Mouse (Mus musculus) embryonic facial prominence, embryonic 14.5 days (tissue): ENCODE measurements around the gene Cdk15. TPM values are rescaled to one million over a fixed set of nuclear protein-coding genes. Genes with fewer than 3 reads are reported as not detected.

Experiments used
- ATAC-seq: fragments of 200-750 bp; cut with Nextera tagmentation; 2 replicates; pipeline ENCODE4 v1.8.0; 2017; ENCODE audit warnings: low read depth, moderate number of reproducible peaks, moderate TSS enrichment
- DNase-seq: peaks from one replicate; pipeline ENCODE4 v3.0.0-alpha.2; 2015; ENCODE audit warnings: low spot score
- H3K27ac ChIP-seq: fragments of 300-500 bp; sonication (generic); replicated peaks from 2 replicates; pipeline ENCODE4 v1.5.1; 2014; ENCODE audit warnings: low read depth, mild to moderate bottlenecking, low read length, moderate library complexity
- H3K27me3 ChIP-seq: fragments of 300-500 bp; sonication (generic); replicated peaks from 2 replicates; pipeline ENCODE4 v1.6.1; 2014; ENCODE audit warnings: low read length; ENCODE audit not compliant: control insufficient read depth, insufficient read depth
- H3K36me3 ChIP-seq: fragments of 300-500 bp; sonication (generic); 2 replicates; pipeline ENCODE4 v1.6.1; 2014; ENCODE audit warnings: low read length, mixed read lengths; ENCODE audit not compliant: control insufficient read depth, insufficient read depth
- H3K4me1 ChIP-seq: fragments of 300-500 bp; sonication (generic); 2 replicates; pipeline ENCODE4 v1.6.1; 2014; ENCODE audit warnings: antibody characterized with exemption, low read length; ENCODE audit not compliant: control insufficient read depth, insufficient read depth
- H3K4me2 ChIP-seq: fragments of 300-500 bp; sonication (generic); 2 replicates; pipeline ENCODE4 v1.6.1; 2014; ENCODE audit warnings: low read depth, mild to moderate bottlenecking, low read length, moderate library complexity, mixed read lengths
- H3K4me3 ChIP-seq: fragments of 300-500 bp; sonication (generic); 2 replicates; pipeline ENCODE4 v1.5.1; 2014; ENCODE audit warnings: low read depth, mild to moderate bottlenecking, low read length
- H3K9ac ChIP-seq: fragments of 300-500 bp; sonication (generic); 2 replicates; pipeline ENCODE4 v1.6.1; 2014; ENCODE audit warnings: low read depth, mild to moderate bottlenecking, low read length, moderate library complexity, mixed read lengths
- H3K9me3 ChIP-seq: fragments of 300-500 bp; sonication (generic); 2 replicates; pipeline ENCODE4 v1.6.1; 2016; ENCODE audit warnings: low read length; ENCODE audit not compliant: control insufficient read depth
- WGBS: fragments of 180-500 bp; shearing (Covaris S2); extraction: QIAGEN DNeasy Blood & Tissue Kit; methylation state at CpG from one replicate; pipeline ENCODE4 v1.1.7; 2014; 5-methylcytosine and 5-hydroxymethylcytosine counted together
- polyA plus RNA-seq: library from polyadenylated mRNA; unstranded; fragments of >200 nt; fragmentation: Nextera tagmentation; extraction: Ambion mirVana; gene quantifications from 2 replicates; pipeline ENCODE4 v1.2.1, GENCODE M21; 2014

Cdk15 gene
- polyA plus RNA-seq, 1 experiment from 2014 or later = 1.4 TPM

GRCm38 (mm10) chr1:59287733-59288132 is 31.0 kb downstream of the Cdk15 start:
- ATAC-seq (no peak), DNase-seq (peak; percentile 34)
- Histone ChIP-seq H3K4me3 (no peak overlapping the region), H3K27ac (0 out of 2 replicates have a peak overlapping the region, but pooled peaks have one; percentile 17), H3K9ac (no peak overlapping the region), H3K4me2 (no peak overlapping the region), H3K27me3 (no peaks in the 10 kb centered on the region), H3K36me3 (no peaks in the 10 kb centered on the region), H3K9me3 (no peaks in the 10 kb centered on the region), H3K4me1 (peaks cover 5% of the 10 kb centered on the region; the same call in 1 of the 2 replicates)
- 18% methylated on average over 8 of the region's 8 CpGs for whole genome bisulfite sequencing

GRCm38 (mm10) chr1:59291652-59292051 is 34.9 kb downstream of the Cdk15 start:
- Histone ChIP-seq H3K4me2 (no peak overlapping the region), H3K4me3 (no peak overlapping the region), H3K27ac (no peak overlapping the region), H3K36me3 (no peaks in the 10 kb centered on the region), H3K27me3 (no peaks in the 10 kb centered on the region), H3K9ac (no peak overlapping the region), H3K9me3 (no peaks in the 10 kb centered on the region), H3K4me1 (peaks cover 5% of the 10 kb centered on the region; the same call in 1 of the 2 replicates)
- DNase-seq = no peak
- no peak for ATAC-seq
- 21% methylated on average over 2 of the region's 2 CpGs for WGBS

- H3K27me3 ChIP-seq = no peaks in the 10 kb centered on the region
- peaks cover 9% of the 10 kb centered on the region for H3K4me1 ChIP-seq
- ATAC-seq (no peak), DNase-seq (no peak)
- H3K4me2 ChIP-seq = no peak overlapping the region
- no peaks in the 10 kb centered on the region for H3K36me3 ChIP-seq
- H3K4me3 ChIP-seq = no peak overlapping the region
- H3K27ac ChIP-seq = no peak overlapping the region
- no peak overlapping the region for H3K9ac ChIP-seq
- H3K9me3 ChIP-seq = no peaks in the 10 kb centered on the region
- WGBS = 72% methylated on average over 1 of the region's 1 CpGs
These were observed 39.1 kb downstream of the Cdk15 start for GRCm38 (mm10) chr1:59295769-59296168.

- H3K4me2 ChIP-seq = no peak overlapping the region
- DNase-seq = no peak
- no peaks in the 10 kb centered on the region for H3K36me3 ChIP-seq
- 76% methylated on average over 3 of the region's 3 CpGs for WGBS
- no peak for ATAC-seq
- no peak overlapping the region for H3K9ac ChIP-seq
- no peak overlapping the region for H3K27ac ChIP-seq
- no peaks in the 10 kb centered on the region for H3K27me3 ChIP-seq
- peaks cover 4% of the 10 kb centered on the region; the same call in 1 of the 2 replicates for H3K4me1 ChIP-seq
- no peaks in the 10 kb centered on the region for H3K9me3 ChIP-seq
- H3K4me3 ChIP-seq = no peak overlapping the region
These were observed 40.5 kb downstream of the Cdk15 start for GRCm38 (mm10) chr1:59297167-59297566.

- H3K9me3 ChIP-seq = no peaks in the 10 kb centered on the region
- ATAC-seq (no peak), DNase-seq (peak; percentile 46)
- WGBS = 25% methylated on average over 9 of the region's 9 CpGs
- H3K27ac ChIP-seq = no peak overlapping the region; the same call in 1 of the 2 replicates
- no peak overlapping the region for H3K9ac ChIP-seq
- no peaks in the 10 kb centered on the region for H3K36me3 ChIP-seq
- peaks cover 4% of the 10 kb centered on the region; the same call in 1 of the 2 replicates for H3K4me1 ChIP-seq
- no peak overlapping the region for H3K4me3 ChIP-seq
- H3K27me3 ChIP-seq = no peaks in the 10 kb centered on the region
- H3K4me2 ChIP-seq = no peak overlapping the region
These were observed 41.9 kb downstream of the Cdk15 start for GRCm38 (mm10) chr1:59298491-59299090.

- Histone ChIP-seq H3K36me3 (no peaks in the 10 kb centered on the region), H3K4me3 (no peak overlapping the region), H3K27ac (no peak overlapping the region), H3K4me1 (no peaks in the 10 kb centered on the region), H3K4me2 (no peak overlapping the region), H3K27me3 (no peaks in the 10 kb centered on the region), H3K9me3 (no peaks in the 10 kb centered on the region), H3K9ac (no peak overlapping the region)
- DNase-seq = no peak
- WGBS = 78% methylated on average over 5 of the region's 5 CpGs
- ATAC-seq = no peak
These were observed 50.6 kb downstream of the Cdk15 start for GRCm38 (mm10) chr1:59307310-59307709.

GRCm38 (mm10) chr1:59311292-59311885 is 54.7 kb downstream of the Cdk15 start:
- Histone ChIP-seq H3K4me1 (peaks cover 13% of the 10 kb centered on the region), H3K4me2 (no peak overlapping the region), H3K27me3 (no peaks in the 10 kb centered on the region), H3K4me3 (no peak overlapping the region), H3K9me3 (no peaks in the 10 kb centered on the region), H3K27ac (no peak overlapping the region), H3K36me3 (no peaks in the 10 kb centered on the region), H3K9ac (no peak overlapping the region)
- ATAC-seq (no peak), DNase-seq (no peak)
- WGBS = 57% methylated on average over 5 of the region's 5 CpGs

GRCm38 (mm10) chr1:59312187-59313153 is 55.8 kb downstream of the Cdk15 start:
- no peak for DNase-seq
- ATAC-seq = no peak
- Histone ChIP-seq H3K27ac (no peak overlapping the region), H3K4me3 (no peak overlapping the region), H3K36me3 (no peaks in the 10 kb centered on the region), H3K4me2 (no peak overlapping the region), H3K9ac (no peak overlapping the region), H3K27me3 (no peaks in the 10 kb centered on the region), H3K4me1 (peaks cover 14% of the 10 kb centered on the region), H3K9me3 (no peaks in the 10 kb centered on the region)
- WGBS = 71% methylated on average over 10 of the region's 10 CpGs
